16 mouse cellular contexts compared by ENCODE assay signal in the genomic region with DNA sequence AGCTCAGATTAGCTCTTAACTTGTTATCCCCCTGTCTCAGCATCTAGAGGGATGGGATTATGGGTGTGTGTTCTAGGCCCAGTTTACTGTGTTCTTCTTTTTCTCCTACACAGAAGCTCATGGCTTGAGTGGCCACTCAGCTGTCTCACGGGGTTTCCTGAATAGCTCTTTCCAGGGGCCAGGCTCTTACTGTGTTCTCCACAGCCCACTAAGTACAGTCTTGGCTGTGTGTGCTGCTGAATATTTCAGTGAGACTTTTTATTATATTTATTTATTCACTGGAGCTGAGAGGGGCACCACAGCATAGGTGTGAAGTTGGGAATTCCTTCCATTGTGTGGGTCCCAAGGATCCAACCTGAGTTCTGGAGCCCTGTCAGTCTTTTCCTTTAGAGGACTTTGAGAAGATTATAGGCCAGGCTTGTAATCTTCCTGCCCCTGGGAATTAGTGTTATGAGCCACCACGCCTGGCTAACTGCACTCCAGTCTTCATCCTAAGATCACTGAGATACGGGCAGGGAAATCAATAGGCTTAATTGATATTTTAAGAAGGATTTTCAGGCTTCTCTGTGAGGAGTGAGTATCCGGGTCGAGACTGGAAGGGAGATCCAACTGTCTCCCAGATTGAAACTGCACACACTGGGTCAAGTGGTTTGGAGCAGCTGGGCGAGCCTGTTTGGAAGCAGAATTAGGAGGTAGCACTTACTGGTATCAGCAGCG.
"Had no signal": no experiment of that assay in that cellular context is flagged by ENCODE, and none has a peak within 500 bp of the region (broad histone marks: within the 10 kb centered on the region; RNA-seq: fewer than 3 reads in every experiment).

No protein-coding gene starts in this region.

- H3K36me3 ChIP-seq: limb, embryonic 12.5 days; liver, embryonic 13.5 days; lung, embryonic 15.5 days; neural tube, embryonic 13.5 days had no signal

- H3K27ac ChIP-seq: layer of hippocampus, adult 2 months; limb, embryonic 12.5 days; liver, embryonic 13.5 days; lung, embryonic 15.5 days; macrophage; neural tube, embryonic 13.5 days had no signal

- ATAC-seq: liver, postnatal 0 days; midbrain, embryonic 16.5 days had no signal

- H3K9ac ChIP-seq: limb, embryonic 12.5 days; liver, embryonic 13.5 days; liver, postnatal 0 days; lung, embryonic 15.5 days; neural tube, embryonic 13.5 days had no signal

- H3K4me1 ChIP-seq: liver, embryonic 13.5 days; megakaryocyte, embryonic 14.5 days; neural tube, embryonic 13.5 days had no signal

- DNase-seq: kidney, adult 8-10 months; kidney, postnatal 25 days; liver; liver, embryonic 13.5 days; liver, postnatal 0 days; right cerebral cortex, adult 18-20 months; right cerebral cortex, postnatal 25 days; thymus, postnatal 36 days had no signal

- H3K27me3 ChIP-seq: limb, embryonic 12.5 days; liver, embryonic 13.5 days; lung, embryonic 15.5 days; megakaryocyte, embryonic 14.5 days had no signal

- H3K4me3 ChIP-seq: layer of hippocampus, adult 2 months; limb, embryonic 12.5 days; liver, embryonic 13.5 days; lung, embryonic 15.5 days; megakaryocyte, embryonic 14.5 days; neural tube, embryonic 13.5 days had no signal

- H3K9me3 ChIP-seq: limb, embryonic 12.5 days; liver, embryonic 13.5 days; lung, embryonic 15.5 days; megakaryocyte, embryonic 14.5 days; neural tube, embryonic 13.5 days had no signal

- H3K4me2 ChIP-seq: limb, embryonic 12.5 days; liver, embryonic 13.5 days; lung, embryonic 15.5 days; midbrain, embryonic 11.5 days; neural tube, embryonic 13.5 days had no signal
